Mouse (Mus musculus) neutrophil, adult 83 days (primary cell): Measurements from ENCODE around the gene Chmp2a. TPM values are rescaled to one million over a fixed set of nuclear protein-coding genes. Genes with fewer than 3 reads are reported as not detected.

Experiments used
- total RNA-seq, 2 experiments: library from RNA; stranded (reverse); gene quantifications; one replicate each; pipeline ENCODE4 v1.2.4; 2023

Gene Chmp2a
- total RNA-seq, result 100 to 1,000 TPM; 146 to 163 TPM

GRCm38 (mm10) chr7:13034148-13034977, at the start of gene Chmp2a:
Gene Chmp2a (minus strand): TSS chr7:13034807.

GRCm38 (mm10) chr7:13054287-13055010, 19.8 kb upstream of the Chmp2a start, which contains the start of gene Mzf1:
Gene Mzf1 (minus strand): TSS chr7:13054764.

GRCm38 (mm10) chr7:13037901-13038555, 3.4 kb upstream of the Chmp2a start, which contains the start of gene Ube2m:
Gene Ube2m (minus strand): TSS chr7:13038275.

GRCm38 (mm10) chr7:13010005-13010908, 24.4 kb downstream of the Chmp2a start, which contains the start of gene Zbtb45:
Gene Zbtb45 (minus strand): TSS chr7:13010034.

GRCm38 (mm10) chr7:12998851-12999250, 35.8 kb downstream of the Chmp2a start, which contains the start of gene Trim28:
Gene Trim28 (plus strand): TSS chr7:12999114.

GRCm38 (mm10) chr7:12998053-12998452, 36.6 kb downstream of the Chmp2a start, which contains the start of gene Slc27a5:
Gene Slc27a5 (minus strand): TSS chr7:12998192.

Other genes with a start within 250 kb of the Chmp2a start
- gene Zscan18, start 231.2 kb downstream of the Chmp2a start, total RNA-seq, result 1 to 10 TPM; 1.3 to 2.1 TPM
- 1 to 10 TPM; 3.9 to 4.4 TPM for gene Zfp329, start 215.9 kb downstream of the Chmp2a start, total RNA-seq
- 10 to 100 TPM; 23.4 to 24.6 TPM for gene Zfp110, start 200.0 kb downstream of the Chmp2a start, total RNA-seq
- 1 to 10 TPM; 1.2 to 1.4 TPM for gene Zfp128, start 153.6 kb downstream of the Chmp2a start, total RNA-seq
- gene Zscan22, start 137.0 kb downstream of the Chmp2a start, total RNA-seq, result 1 to 10 TPM; 5.5 to 6.7 TPM
- gene Rps5, start 112.5 kb downstream of the Chmp2a start, total RNA-seq, result 100 to 1,000 TPM; 779 to 842 TPM
- gene Rnf225, start 107.4 kb downstream of the Chmp2a start, total RNA-seq, result under 1 TPM; 0.33 to 0.40 TPM
- gene Zfp324, start 69.0 kb downstream of the Chmp2a start, total RNA-seq, result 1 to 10 TPM; 2.4 to 3.3 TPM
- 1 to 10 TPM; 3.0 to 4.6 TPM for gene Zfp446, start 57.0 kb downstream of the Chmp2a start, total RNA-seq
- gene Slc27a5, start 36.6 kb downstream of the Chmp2a start, total RNA-seq, result not detected
- gene Trim28, start 35.7 kb downstream of the Chmp2a start, total RNA-seq, result 100 to 1,000 TPM; 166 to 184 TPM
- 10 to 100 TPM; 14.6 to 15.6 TPM for gene Zbtb45, start 24.8 kb downstream of the Chmp2a start, total RNA-seq
- 10 to 100 TPM; 86.2 to 93.4 TPM for gene Ube2m, start 3.5 kb upstream of the Chmp2a start, total RNA-seq
- 1 to 10 TPM in 1 of 2 experiments, under 1 TPM in 1; 0.46 to 1.4 TPM for gene Mzf1, start 20.0 kb upstream of the Chmp2a start, total RNA-seq
- gene Vmn1r85, start 60.4 kb upstream of the Chmp2a start, total RNA-seq, result not detected
- gene Vmn1r86, start 85.1 kb upstream of the Chmp2a start, total RNA-seq, result not detected
- gene Vmn1r87, start 105.3 kb upstream of the Chmp2a start, total RNA-seq, result not detected
- under 1 TPM; 0.07 to 0.11 TPM for gene Vmn1r88, start 124.8 kb upstream of the Chmp2a start, total RNA-seq
- gene Vmn1r89, start 178.2 kb upstream of the Chmp2a start, total RNA-seq, result not detected
- gene Lig1, start 242.5 kb upstream of the Chmp2a start, total RNA-seq, result 10 to 100 TPM; 67.4 to 83.8 TPM
- 1 to 10 TPM; 1.5 to 2.1 TPM for gene Zswim9, start 243.9 kb upstream of the Chmp2a start, total RNA-seq